Mouse (Mus musculus) midbrain, embryonic 11.5 days (tissue): Measurements from ENCODE around the gene Hspb11. TPM values are rescaled to one million over a fixed set of nuclear protein-coding genes. Genes with fewer than 3 reads are reported as not detected.

Experiments used
- ATAC-seq: fragments of 200-750 bp; cut with Nextera tagmentation; 2 replicates; pipeline ENCODE4 v1.8.0; 2017; ENCODE audit warnings: moderate TSS enrichment, moderate library complexity; ENCODE audit not compliant: low FRiP score
- DNase-seq: peaks from one replicate; pipeline ENCODE4 v3.0.0; 2015; ENCODE audit warnings: low spot score; ENCODE audit errors: missing footprints
- H3K27ac ChIP-seq: fragments of 300-500 bp; sonication (generic); 2 replicates; pipeline ENCODE4 v1.5.1; 2014; ENCODE audit warnings: low read depth, low read length
- H3K27me3 ChIP-seq: fragments of 300-500 bp; sonication (generic); 2 replicates; pipeline ENCODE4 v1.6.1; 2014; ENCODE audit warnings: mild to moderate bottlenecking, low read length, moderate library complexity, mixed read lengths; ENCODE audit not compliant: control insufficient read depth, insufficient read depth
- H3K36me3 ChIP-seq: fragments of 300-500 bp; sonication (generic); 2 replicates; pipeline ENCODE4 v1.6.1; 2014; ENCODE audit warnings: mild to moderate bottlenecking, low read length, moderate library complexity, mixed read lengths; ENCODE audit not compliant: control insufficient read depth, insufficient read depth
- H3K4me1 ChIP-seq: fragments of 300-500 bp; sonication (generic); 2 replicates; pipeline ENCODE4 v1.6.1; 2014; ENCODE audit warnings: low read length; ENCODE audit not compliant: control insufficient read depth, insufficient read depth
- H3K4me2 ChIP-seq: fragments of 300-500 bp; sonication (generic); 2 replicates; pipeline ENCODE4 v1.6.1; 2014; ENCODE audit warnings: mild to moderate bottlenecking, moderate library complexity
- H3K4me3 ChIP-seq: fragments of 300-500 bp; sonication (generic); 2 replicates; pipeline ENCODE4 v1.5.1; 2014; ENCODE audit warnings: low read depth, low read length
- H3K9ac ChIP-seq: fragments of 300-500 bp; sonication (generic); 2 replicates; pipeline ENCODE4 v1.6.1; 2014; ENCODE audit warnings: low read length
- H3K9me3 ChIP-seq: fragments of 300-500 bp; sonication (generic); 2 replicates; pipeline ENCODE4 v1.6.1; 2016; ENCODE audit warnings: low read length; ENCODE audit not compliant: control insufficient read depth
- WGBS: fragments of 180-500 bp; shearing (Covaris S2); extraction: QIAGEN DNeasy Blood & Tissue Kit; methylation state at CpG from one replicate; pipeline ENCODE4 v1.1.7; 2014; 5-methylcytosine and 5-hydroxymethylcytosine counted together
- polyA plus RNA-seq: library from polyadenylated mRNA; unstranded; fragments of >200 nt; fragmentation: Nextera tagmentation; extraction: Ambion mirVana; gene quantifications from 2 replicates; pipeline ENCODE4 v1.2.1, GENCODE M21; 2014

Gene Hspb11
- polyA plus RNA-seq, 1 experiment from 2014 or later = 30.2 TPM

DNA sequence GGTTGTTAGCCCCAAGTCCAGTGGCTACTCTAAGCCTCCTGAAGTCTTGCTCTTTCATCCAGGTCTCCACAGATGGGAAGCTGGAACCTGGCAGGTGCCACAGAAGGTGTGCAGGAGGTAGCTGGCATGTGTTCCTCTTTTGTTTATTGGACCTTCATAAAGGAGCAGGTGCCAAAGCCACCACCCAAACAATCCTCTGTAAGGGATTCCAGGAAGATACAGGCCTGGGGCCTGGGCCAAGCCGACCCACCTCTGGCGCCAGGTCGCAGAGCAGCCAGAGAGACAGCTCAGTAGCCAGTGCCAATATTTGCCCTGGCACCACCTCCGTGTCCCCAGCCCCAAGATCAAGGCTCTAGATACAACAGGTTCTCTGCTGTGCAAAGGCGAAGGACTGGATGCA lies 31.9 kb upstream of the Hspb11 start:
- Histone ChIP-seq H3K4me3 (no peak overlapping the region), H3K27me3 (no peaks in the 10 kb centered on the region), H3K9ac (no peak overlapping the region), H3K4me2 (no peak overlapping the region), H3K27ac (no peak overlapping the region), H3K36me3 (no peaks in the 10 kb centered on the region), H3K9me3 (no peaks in the 10 kb centered on the region), H3K4me1 (no peaks in the 10 kb centered on the region)
- DNase-seq (no peak), ATAC-seq (no peak)
- 93% methylated on average over 5 of the region's 5 CpGs for WGBS

DNA sequence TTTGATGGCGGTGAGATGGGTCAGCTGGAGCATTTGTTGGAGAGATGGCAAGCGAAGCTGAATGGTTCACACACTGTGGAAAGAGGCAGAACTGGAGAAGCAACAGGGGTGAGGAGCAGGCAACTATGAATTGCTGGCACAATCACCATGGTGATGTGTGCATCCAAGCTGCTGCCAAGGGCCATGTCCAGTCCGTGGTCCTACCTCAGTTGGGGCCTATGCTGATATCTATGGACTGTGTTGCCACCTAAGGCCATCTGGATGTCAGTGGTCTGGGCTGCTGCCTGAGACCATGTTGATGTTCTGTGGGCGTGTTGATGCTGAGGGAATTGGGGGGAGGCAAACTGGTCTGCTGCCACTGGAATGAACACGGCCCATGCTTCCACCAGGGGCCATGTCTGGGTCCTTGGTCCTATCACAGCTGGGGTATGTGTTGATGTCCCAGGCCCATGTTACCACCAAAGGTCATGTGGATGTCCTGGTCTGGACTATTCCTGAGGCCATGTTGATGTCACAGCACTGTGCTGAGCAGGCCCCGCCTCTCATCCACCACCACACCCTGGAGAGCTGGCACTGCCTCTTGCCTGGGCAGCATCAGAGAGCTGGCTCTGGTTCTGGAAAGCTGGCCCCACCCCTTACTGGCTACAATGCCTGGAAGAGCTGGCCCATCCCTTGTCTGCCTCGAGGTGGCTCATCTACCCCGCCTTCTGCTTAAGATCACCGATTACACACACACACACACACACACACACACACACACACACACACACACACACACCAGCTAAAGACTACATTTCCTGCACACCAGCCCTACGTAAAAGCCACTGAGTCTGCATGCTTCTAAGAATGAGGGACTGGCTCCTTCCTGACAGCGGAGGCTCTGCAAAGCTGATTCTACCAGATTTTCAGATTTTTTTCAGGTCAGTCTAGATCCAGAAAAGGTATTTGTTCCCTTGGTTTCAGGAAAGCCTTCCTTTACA lies 29.9 kb upstream of the Hspb11 start:
- WGBS = 85% methylated on average over 11 of the region's 11 CpGs
- no peaks in the 10 kb centered on the region for H3K4me1 ChIP-seq
- H3K4me2 ChIP-seq = no peak overlapping the region
- no peak overlapping the region for H3K9ac ChIP-seq
- DNase-seq = no peak
- no peak overlapping the region for H3K27ac ChIP-seq
- no peaks in the 10 kb centered on the region for H3K27me3 ChIP-seq
- no peaks in the 10 kb centered on the region for H3K36me3 ChIP-seq
- no peak for ATAC-seq
- no peaks in the 10 kb centered on the region for H3K9me3 ChIP-seq
- no peak overlapping the region for H3K4me3 ChIP-seq

DNA sequence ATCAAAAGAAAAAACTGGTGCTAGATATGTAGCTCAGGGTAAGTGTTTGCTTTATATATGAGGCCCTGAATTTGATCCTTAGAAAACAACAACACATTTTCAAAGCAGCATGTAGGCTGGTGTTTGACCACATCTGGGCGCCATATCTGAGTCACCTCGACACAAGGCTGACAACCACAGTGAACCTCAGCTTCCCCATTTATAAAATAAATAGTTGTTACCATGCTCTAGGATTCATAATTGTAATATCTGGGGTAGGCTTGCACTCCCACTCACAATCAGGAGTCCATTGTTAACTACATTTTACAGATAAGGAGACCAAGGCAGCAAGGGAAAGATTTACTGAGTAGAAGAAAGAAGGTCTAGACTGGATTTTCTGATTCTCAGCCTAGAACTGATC lies 27.1 kb upstream of the Hspb11 start:
- no peak for DNase-seq
- H3K4me3 ChIP-seq = no peak overlapping the region
- H3K9me3 ChIP-seq = no peaks in the 10 kb centered on the region
- no peaks in the 10 kb centered on the region for H3K4me1 ChIP-seq
- ATAC-seq = no peak
- no peak overlapping the region for H3K27ac ChIP-seq
- no peak overlapping the region for H3K9ac ChIP-seq
- no peak overlapping the region for H3K4me2 ChIP-seq
- H3K27me3 ChIP-seq = no peaks in the 10 kb centered on the region
- H3K36me3 ChIP-seq = no peaks in the 10 kb centered on the region
- WGBS = 93% methylated on average over 2 of the region's 2 CpGs

DNA sequence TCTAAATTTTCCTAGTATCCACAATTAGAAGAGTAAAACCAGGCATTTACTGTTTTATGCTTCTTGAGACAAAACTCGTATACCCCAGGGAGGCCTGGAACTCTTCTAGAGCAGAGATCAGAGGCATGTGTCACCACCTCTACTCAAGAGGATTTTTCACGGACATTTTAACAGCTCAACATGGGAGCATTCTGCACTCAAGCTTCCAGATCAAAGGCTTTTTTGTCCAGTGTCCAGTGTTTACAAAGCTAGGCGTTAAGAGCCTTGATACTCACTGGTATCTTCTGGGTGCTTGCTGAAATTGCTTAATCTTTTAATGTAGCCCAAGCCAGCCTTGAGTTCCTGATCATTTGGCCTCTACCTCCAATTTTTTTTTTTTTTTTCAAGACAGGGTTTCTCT lies 21.2 kb upstream of the Hspb11 start:
- 50% methylated on average over 3 of the region's 3 CpGs for WGBS
- H3K9ac ChIP-seq = no peak overlapping the region
- H3K4me3 ChIP-seq = no peak overlapping the region
- no peak overlapping the region for H3K27ac ChIP-seq
- no peaks in the 10 kb centered on the region for H3K4me1 ChIP-seq
- H3K27me3 ChIP-seq = no peaks in the 10 kb centered on the region
- ATAC-seq (no peak), DNase-seq (no peak)
- H3K36me3 ChIP-seq = peaks cover 5% of the 10 kb centered on the region
- no peak overlapping the region for H3K4me2 ChIP-seq
- no peaks in the 10 kb centered on the region for H3K9me3 ChIP-seq

DNA sequence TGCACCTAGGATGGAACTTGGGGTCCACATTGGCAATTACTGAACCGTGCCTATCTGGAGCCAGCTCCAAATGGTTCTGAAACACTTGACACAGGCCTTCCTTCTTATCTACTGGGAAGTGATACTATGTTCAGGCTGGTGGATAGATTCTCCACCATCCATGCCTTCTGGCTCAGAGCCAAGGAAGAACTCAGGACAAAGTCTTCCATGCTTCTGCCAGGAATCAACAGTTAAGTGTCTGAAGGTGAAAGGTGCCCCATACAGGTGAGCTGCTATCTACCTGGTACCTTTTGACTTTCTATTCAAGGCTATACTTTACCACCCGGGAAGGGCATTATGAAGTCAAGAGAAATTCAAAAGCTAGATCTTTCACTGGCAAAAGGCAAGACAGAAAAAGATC lies 15.1 kb upstream of the Hspb11 start:
- WGBS = 83% methylated on average over 2 of the region's 2 CpGs
- no peak overlapping the region for H3K27ac ChIP-seq
- H3K27me3 ChIP-seq = no peaks in the 10 kb centered on the region

DNA sequence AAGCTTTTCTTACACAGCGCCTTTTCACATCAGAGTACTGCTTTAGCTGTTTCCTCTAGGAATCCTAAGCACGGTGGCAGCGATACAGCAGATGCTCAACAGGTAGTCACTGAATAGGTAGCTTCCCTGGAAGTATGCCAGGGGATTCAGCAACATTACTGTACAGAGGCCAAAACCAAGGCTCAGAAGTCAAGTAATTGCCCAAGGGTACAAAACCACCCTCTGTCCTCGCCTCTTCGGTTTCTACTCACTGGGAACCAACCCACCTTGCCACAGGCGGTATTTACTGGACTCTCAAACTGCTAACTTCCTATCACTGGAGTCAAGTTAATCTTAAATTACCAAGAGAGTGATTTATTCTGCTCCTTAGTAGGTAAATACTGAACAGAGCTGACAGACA lies 13.2 kb upstream of the Hspb11 start:
- no peak overlapping the region for H3K9ac ChIP-seq
- peaks cover 3% of the 10 kb centered on the region; the same call in 1 of the 2 replicates for H3K36me3 ChIP-seq
- WGBS = 95% methylated on average over 6 of the region's 6 CpGs
- H3K4me2 ChIP-seq = no peak overlapping the region
- H3K27ac ChIP-seq = no peak overlapping the region
- H3K4me3 ChIP-seq = no peak overlapping the region
- ATAC-seq (no peak), DNase-seq (no peak)
- H3K9me3 ChIP-seq = no peaks in the 10 kb centered on the region
- no peaks in the 10 kb centered on the region for H3K4me1 ChIP-seq
- no peaks in the 10 kb centered on the region for H3K27me3 ChIP-seq

More for the DNA sequence above, 15.1 kb upstream of the Hspb11 start:
- Histone ChIP-seq H3K9me3 (no peaks in the 10 kb centered on the region), H3K9ac (no peak overlapping the region), H3K4me3 (no peak overlapping the region), H3K4me1 (no peaks in the 10 kb centered on the region), H3K36me3 (peaks cover 6% of the 10 kb centered on the region), H3K4me2 (no peak overlapping the region)
- ATAC-seq (no peak), DNase-seq (no peak)

DNA sequence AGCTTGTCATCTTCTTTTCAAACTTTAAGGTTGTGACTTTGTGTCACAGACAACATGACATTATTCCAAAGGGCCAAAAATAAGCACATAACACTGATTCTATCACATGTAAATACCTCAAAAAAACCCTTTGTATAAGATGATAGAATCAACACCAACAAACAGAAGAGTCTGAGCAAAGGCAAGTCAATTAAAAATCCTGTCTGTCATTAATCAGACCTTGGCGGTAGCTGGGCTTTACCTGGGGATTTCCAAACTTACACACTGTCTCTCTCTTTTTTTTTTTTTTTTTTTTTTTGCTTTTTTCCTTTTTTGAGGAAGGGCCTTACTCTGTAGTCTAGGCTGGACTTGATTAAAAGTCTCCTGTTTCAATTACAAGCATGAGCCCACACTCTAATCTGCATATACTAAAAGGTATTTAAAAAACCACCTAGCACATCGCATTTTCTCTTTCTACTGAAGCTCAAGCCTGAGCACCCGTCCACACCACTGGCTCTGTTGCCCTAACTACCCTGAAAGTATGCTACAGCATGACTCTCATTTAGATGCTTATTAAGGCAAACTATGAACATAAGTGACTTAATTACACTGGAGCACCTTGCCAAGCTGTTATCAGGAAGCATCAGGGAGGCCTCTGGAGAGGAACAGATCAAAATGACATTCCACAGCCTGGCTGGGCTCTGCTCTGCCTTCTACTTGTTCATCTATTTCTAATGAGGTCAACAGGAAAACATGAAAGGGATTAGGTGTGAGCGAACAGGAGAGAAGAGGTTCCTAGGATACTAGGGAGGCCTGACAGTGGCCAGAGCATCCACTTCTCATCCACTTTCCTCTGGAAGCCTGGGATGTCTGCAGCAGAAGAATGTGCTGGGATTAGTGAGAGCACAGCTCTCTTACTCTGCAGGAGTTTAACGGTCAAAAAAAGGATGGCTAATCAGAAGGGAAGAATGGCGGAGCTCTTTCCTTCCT lies 9.7 kb upstream of the Hspb11 start:
- peaks cover 3% of the 10 kb centered on the region; the same call in 1 of the 2 replicates for H3K36me3 ChIP-seq
- no peaks in the 10 kb centered on the region for H3K9me3 ChIP-seq
- no peak overlapping the region for H3K27ac ChIP-seq
- H3K9ac ChIP-seq = no peak overlapping the region
- H3K4me3 ChIP-seq = no peak overlapping the region
- H3K4me1 ChIP-seq = no peaks in the 10 kb centered on the region
- 63% methylated on average over 6 of the region's 6 CpGs for WGBS
- H3K27me3 ChIP-seq = no peaks in the 10 kb centered on the region
- H3K4me2 ChIP-seq = no peak overlapping the region
- ATAC-seq (no peak), DNase-seq (no peak)

DNA sequence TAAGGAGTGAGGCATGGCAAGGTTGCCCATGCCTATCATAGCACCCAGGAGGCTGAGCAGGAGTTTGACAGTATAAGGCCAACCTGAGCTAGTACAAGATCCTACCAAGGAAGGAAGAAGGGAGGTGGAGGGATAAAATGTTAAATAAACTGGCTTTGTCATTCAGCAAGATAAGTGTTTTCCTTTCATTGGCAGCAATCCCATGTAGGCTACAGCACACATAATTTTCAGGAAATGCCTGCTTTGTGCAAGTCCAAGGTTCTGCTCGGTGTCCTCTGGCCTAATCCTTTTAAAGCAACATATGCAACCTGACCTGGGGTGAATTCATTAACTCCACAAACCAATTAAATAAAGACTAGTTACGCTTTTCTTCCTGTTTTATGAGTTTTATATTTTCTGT lies 8.0 kb upstream of the Hspb11 start:
- Histone ChIP-seq H3K4me3 (no peak overlapping the region), H3K4me1 (no peaks in the 10 kb centered on the region), H3K27me3 (no peaks in the 10 kb centered on the region), H3K4me2 (no peak overlapping the region), H3K27ac (no peak overlapping the region), H3K9me3 (no peaks in the 10 kb centered on the region), H3K9ac (no peak overlapping the region), H3K36me3 (peaks cover 3% of the 10 kb centered on the region; the same call in 1 of the 2 replicates)
- DNase-seq = no peak
- no peak for ATAC-seq
- WGBS = 66% methylated on average over 2 of the region's 2 CpGs

DNA sequence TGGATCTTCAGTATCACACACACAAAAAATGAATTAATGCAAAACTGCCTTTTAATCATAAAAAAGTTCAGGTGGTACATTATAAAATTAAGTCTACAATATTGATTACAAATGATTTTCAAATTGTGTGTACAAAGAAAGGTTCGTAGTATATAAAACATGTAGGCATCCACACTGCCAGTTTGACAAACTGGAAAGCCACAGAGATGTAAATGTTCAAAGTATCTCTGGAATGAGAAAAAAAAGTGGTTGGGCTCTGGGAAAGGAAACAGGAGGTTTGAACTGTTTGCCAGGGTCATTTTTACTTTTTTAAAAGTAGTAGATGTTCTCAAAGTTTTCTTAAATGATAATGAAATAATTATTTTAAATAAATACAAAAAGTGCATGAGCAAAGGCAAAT lies 7.4 kb upstream of the Hspb11 start:
- H3K4me3 ChIP-seq = no peak overlapping the region
- no peak for ATAC-seq
- no peaks in the 10 kb centered on the region for H3K27me3 ChIP-seq
- no peak overlapping the region for H3K4me2 ChIP-seq
- H3K9me3 ChIP-seq = no peaks in the 10 kb centered on the region
- no peak overlapping the region for H3K9ac ChIP-seq
- WGBS = 86% methylated on average over 1 of the region's 1 CpGs
- H3K4me1 ChIP-seq = no peaks in the 10 kb centered on the region
- no peak for DNase-seq
- H3K27ac ChIP-seq = no peak overlapping the region
- no peaks in the 10 kb centered on the region for H3K36me3 ChIP-seq
